22 mouse cellular contexts compared by ENCODE assay signal in the genomic region with DNA sequence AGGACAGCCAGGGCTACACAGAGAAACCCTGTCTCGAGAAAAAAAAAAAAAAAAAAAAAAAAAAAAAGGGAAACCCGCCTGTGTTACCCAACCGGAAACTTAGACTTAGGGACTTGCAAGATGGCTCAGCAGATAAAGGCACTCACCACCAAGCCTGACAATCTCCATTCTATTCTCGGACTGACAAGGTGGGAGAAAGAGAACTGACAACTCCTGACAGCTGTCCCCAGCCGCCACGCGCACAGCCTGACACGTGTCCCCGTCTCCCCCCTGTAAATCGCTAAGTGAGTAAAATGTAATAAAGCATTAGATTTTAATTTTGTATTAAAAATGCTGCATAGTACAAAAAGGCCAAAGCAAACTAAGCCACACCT. TPM values are rescaled to one million over a fixed set of nuclear protein-coding genes. Genes with fewer than 3 reads are reported as not detected.
DNase-seq lines count a peak whose midpoint lies in the region; ATAC-seq lines count a peak whose summit lies in the region.
"Had no signal": no experiment of that assay in that cellular context is flagged by ENCODE, and none has a peak within 500 bp of the region (broad histone marks: within the 10 kb centered on the region; RNA-seq: fewer than 3 reads in every experiment).

No protein-coding gene starts in this region.

- no peak overlapping the region for H3K4me3 ChIP-seq in liver, embryonic 11.5 days (ENCODE audit: low read depth, low read length)
- H3K4me3 ChIP-seq in liver, embryonic 16.5 days (ENCODE audit: low read depth, low read length) = no peak overlapping the region
- H3K4me3 ChIP-seq: embryonic facial prominence, embryonic 13.5 days; hindbrain, embryonic 15.5 days; layer of hippocampus, adult 2 months; limb, embryonic 15.5 days; midbrain, embryonic 13.5 days; neural tube, embryonic 15.5 days had no signal

- 34% methylated on average over 10 of the region's 10 CpGs for WGBS in liver, embryonic 11.5 days
- 12% methylated on average over 10 of the region's 10 CpGs for WGBS in liver, embryonic 16.5 days (ENCODE audit: insufficient replicate concordance)

- H3K9ac ChIP-seq in liver, embryonic 11.5 days (ENCODE audit: low read depth, low read length) = no peak overlapping the region
- H3K9ac ChIP-seq in liver, embryonic 16.5 days (ENCODE audit: low read depth, low read length) = no peak overlapping the region
- H3K9ac ChIP-seq: embryonic facial prominence, embryonic 13.5 days; hindbrain, embryonic 15.5 days; limb, embryonic 15.5 days; midbrain, embryonic 13.5 days; neural tube, embryonic 15.5 days had no signal

- H3K9me3 ChIP-seq in liver, embryonic 11.5 days (ENCODE audit: control insufficient read depth, low read length) = no peaks in the 10 kb centered on the region
- no peaks in the 10 kb centered on the region for H3K9me3 ChIP-seq in liver, embryonic 16.5 days (replicated peaks; ENCODE audit: control insufficient read depth, low read length)
- H3K9me3 ChIP-seq: embryonic facial prominence, embryonic 13.5 days; hindbrain, embryonic 15.5 days; limb, embryonic 15.5 days; midbrain, embryonic 13.5 days; neural tube, embryonic 15.5 days had no signal

- peak; percentile 51 for ATAC-seq in liver, embryonic 11.5 days (replicated peaks; ENCODE audit: low FRiP score)
- ATAC-seq in common myeloid progenitor, adult 5-6 weeks (replicated peaks; ENCODE audit: low read depth, poor library complexity, severe bottlenecking) = peak; percentile 90
- ATAC-seq in liver, embryonic 16.5 days (ENCODE audit: low read depth) = peak; percentile 13; the same call in 1 of the 2 replicates
- ATAC-seq in neutrophil, adult 5-6 weeks (ENCODE audit: extremely low read depth, insufficient number of reproducible peaks, low FRiP score, poor library complexity, severe bottlenecking) = peak; percentile 35; the same call in 1 of the 2 replicates
- ATAC-seq: midbrain, embryonic 13.5 days had no signal

- H3K36me3 ChIP-seq in liver, embryonic 11.5 days (ENCODE audit: control insufficient read depth, insufficient read depth, low read length) = no peaks in the 10 kb centered on the region
- no peaks in the 10 kb centered on the region for H3K36me3 ChIP-seq in liver, embryonic 16.5 days (ENCODE audit: control insufficient read depth, insufficient read depth)
- H3K36me3 ChIP-seq: embryonic facial prominence, embryonic 13.5 days; hindbrain, embryonic 15.5 days; limb, embryonic 15.5 days; midbrain, embryonic 13.5 days; neural tube, embryonic 15.5 days had no signal

- intact Hi-C loops in left cerebral cortex, postnatal 14 days (cut with DNase I) = no loop called here

- no peak overlapping the region for H3K27ac ChIP-seq in liver, embryonic 11.5 days (ENCODE audit: low read depth, low read length)
- H3K27ac ChIP-seq in liver, embryonic 16.5 days (ENCODE audit: low read length) = peak overlapping the region; percentile 35; the same call in 1 of the 2 replicates
- H3K27ac ChIP-seq: embryonic facial prominence, embryonic 13.5 days; hindbrain, embryonic 15.5 days; layer of hippocampus, adult 2 months; limb, embryonic 15.5 days; midbrain, embryonic 13.5 days; neural tube, embryonic 15.5 days had no signal

- H3K27me3 ChIP-seq in liver, embryonic 11.5 days (replicated peaks; ENCODE audit: control insufficient read depth, insufficient read depth, low read length) = no peaks in the 10 kb centered on the region
- H3K27me3 ChIP-seq in liver, embryonic 16.5 days (ENCODE audit: control insufficient read depth, insufficient read depth, low read depth, low read length) = no peaks in the 10 kb centered on the region
- H3K27me3 ChIP-seq: embryonic facial prominence, embryonic 13.5 days; hindbrain, embryonic 15.5 days; limb, embryonic 15.5 days; midbrain, embryonic 13.5 days; neural tube, embryonic 15.5 days had no signal

- H3K4me2 ChIP-seq in liver, embryonic 11.5 days = peak overlapping the region; percentile 27
- H3K4me2 ChIP-seq in liver, embryonic 16.5 days (ENCODE audit: low read depth, low read length) = no peak overlapping the region
- H3K4me2 ChIP-seq: embryonic facial prominence, embryonic 13.5 days; hindbrain, embryonic 15.5 days; limb, embryonic 15.5 days; midbrain, embryonic 13.5 days; neural tube, embryonic 15.5 days had no signal

- DNase-seq in liver, embryonic 11.5 days (ENCODE audit: low spot score) = no peak
- no peak for DNase-seq in liver
- no peak for DNase-seq in right cerebral cortex, postnatal 36 days (ENCODE audit: low spot score in 2 of 2)
- no peak for DNase-seq in cerebellum, adult 11 months
- DNase-seq in left cerebral cortex, postnatal 14 days (ENCODE audit: low spot score in 2 of 2) = no peak
- DNase-seq: adrenal gland, adult 2 months; cerebellum, adult 18-20 months; gastrocnemius, postnatal 10 days; heart, postnatal 10 days; kidney, adult 18-20 months; kidney, postnatal 10 days; lung, postnatal 10 days; retina, postnatal 1 day had no signal

- H3K4me1 ChIP-seq in liver, embryonic 11.5 days (replicated peaks; ENCODE audit: control insufficient read depth, insufficient read depth, low read length) = no peaks in the 10 kb centered on the region; the same call in 1 of the 2 replicates
- H3K4me1 ChIP-seq in liver, embryonic 16.5 days (ENCODE audit: control insufficient read depth, low read depth, low read length) = no peaks in the 10 kb centered on the region; the same call in 1 of the 2 replicates
- H3K4me1 ChIP-seq: embryonic facial prominence, embryonic 13.5 days; hindbrain, embryonic 15.5 days; limb, embryonic 15.5 days; midbrain, embryonic 13.5 days; neural tube, embryonic 15.5 days had no signal

RNA-seq across cellular contexts. Expression of gene Ckap4, which starts 16.0 kb away (rescaled TPM):
- polyA plus RNA-seq in liver, embryonic 11.5 days (2014; fragmentation: Nextera tagmentation; extraction: Ambion mirVana) = 39.4 and 41.5 TPM in 2 replicates
- total RNA-seq in common myeloid progenitor, adult 5-6 weeks (2017) = 32.7 and 35.9 TPM in 2 replicates
- 5.1 and 7.4 TPM in 2 replicates for polyA plus RNA-seq in liver, embryonic 16.5 days (2015; fragmentation: Nextera tagmentation; extraction: Ambion mirVana)
- 40.4 and 43.1 TPM in 2 replicates for total RNA-seq in neutrophil, adult 5-6 weeks (2017)
- total RNA-seq in left cerebral cortex, postnatal 14 days (2021) = 10 to 100 TPM; 32.3 to 34.6 TPM

RNA-seq across cellular contexts. Expression of gene Tcp11l2, which starts 26.5 kb away (rescaled TPM):
- 4.7 and 5.7 TPM in 2 replicates for polyA plus RNA-seq in liver, embryonic 11.5 days (2014; fragmentation: Nextera tagmentation; extraction: Ambion mirVana)
- 11.2 and 21.0 TPM in 2 replicates for total RNA-seq in common myeloid progenitor, adult 5-6 weeks (2017)
- 78.9 and 85.6 TPM in 2 replicates for polyA plus RNA-seq in liver, embryonic 16.5 days (2015; fragmentation: Nextera tagmentation; extraction: Ambion mirVana)
- 168 and 169 TPM in 2 replicates for total RNA-seq in neutrophil, adult 5-6 weeks (2017)
- 10 to 100 TPM; 20.5 to 24.0 TPM for total RNA-seq in left cerebral cortex, postnatal 14 days (2021)

Comparison
In these comparisons a context has a peak if more than half of its experiments do, and no peak if none do; other contexts are left out.
1. ATAC-seq: peak in every context shown above with its lines; median percentile 90 in common myeloid progenitor, adult 5-6 weeks; 51 in liver, embryonic 11.5 days; 35 in neutrophil, adult 5-6 weeks; 13 in liver, embryonic 16.5 days.